Mouse (Mus musculus) adrenal gland, postnatal 10 days (tissue): Measurements from ENCODE around the gene Derl3. TPM values are rescaled to one million over a fixed set of nuclear protein-coding genes. Genes with fewer than 3 reads are reported as not detected.
"Not testable (repeated sequence)": the region's sequence is repeated elsewhere in the genome, so short reads cannot be mapped to it uniquely, and the experiment has no call there.

Experiments used
- DNase-seq: peaks from one replicate; pipeline ENCODE4 v3.0.0; 2021; ENCODE audit warnings: mixed read lengths
- total RNA-seq, 2 experiments: library from RNA; stranded (reverse); gene quantifications; 2 replicates each; pipeline ENCODE4 v1.2.3; 2021

Gene Derl3
- total RNA-seq, 2 experiments from 2014 or later, result 0.91 to 1.3 TPM

DNA sequence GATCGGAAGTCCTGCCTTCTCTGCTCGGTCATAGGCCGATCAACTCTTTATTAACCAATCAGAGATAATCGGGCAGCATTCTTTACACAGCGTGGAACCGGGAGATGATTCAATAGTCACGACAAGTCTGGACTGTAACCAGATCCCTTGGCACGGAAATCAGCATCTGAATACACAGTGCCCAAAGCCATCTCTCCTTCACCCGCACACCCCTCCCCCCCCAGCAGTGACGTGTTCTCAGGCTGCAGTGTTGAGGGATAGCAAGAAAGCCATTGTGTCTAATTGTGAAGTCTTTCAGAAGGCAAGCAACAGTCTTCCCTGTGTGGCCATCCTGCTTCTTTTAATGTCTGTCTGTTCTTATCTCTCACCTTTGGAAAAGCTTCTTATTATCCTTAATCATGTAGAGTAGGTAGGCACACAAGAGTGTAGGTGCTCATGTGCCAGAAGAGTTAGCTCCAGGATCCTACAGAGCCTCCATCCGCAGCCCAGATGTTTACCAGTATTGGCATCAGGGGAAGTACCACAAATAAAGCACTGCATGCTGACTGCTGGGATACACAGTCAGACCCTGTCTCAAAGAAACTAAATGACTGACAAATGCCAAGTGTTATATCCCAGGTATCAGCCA lies 20.2 kb upstream of the Derl3 start:
- DNase-seq, result peak; percentile 90

DNA sequence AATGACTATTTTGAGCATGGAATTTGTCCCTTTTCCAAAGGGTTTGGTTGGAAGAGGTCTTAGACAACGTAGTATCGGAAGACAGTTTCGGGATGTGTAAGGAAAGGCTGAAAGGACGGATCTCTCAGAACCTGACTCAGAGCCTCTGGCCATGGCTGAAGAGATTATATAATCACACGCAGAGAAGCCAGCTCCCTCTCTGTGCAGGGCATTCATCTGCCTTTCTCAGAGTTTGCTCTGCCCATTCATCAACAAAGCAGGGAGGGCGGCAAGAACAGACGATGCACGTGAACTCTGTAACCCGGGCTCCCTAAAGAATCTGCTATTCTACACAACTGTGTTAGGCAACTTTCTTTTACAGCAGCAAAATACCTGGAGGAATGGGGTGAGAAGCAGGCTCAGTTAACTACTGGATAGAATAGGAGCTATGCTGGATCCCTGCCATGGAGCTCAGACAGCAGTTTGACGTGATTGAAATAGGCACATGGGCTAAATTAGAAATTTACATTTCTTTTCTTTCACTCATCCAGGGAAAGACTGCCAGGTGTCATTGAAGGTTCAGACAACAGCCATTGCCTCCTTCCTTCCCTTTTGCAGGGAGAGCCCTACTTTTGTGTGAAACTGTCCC lies 19.6 kb upstream of the Derl3 start:
- DNase-seq, result peak; percentile 25

DNA sequence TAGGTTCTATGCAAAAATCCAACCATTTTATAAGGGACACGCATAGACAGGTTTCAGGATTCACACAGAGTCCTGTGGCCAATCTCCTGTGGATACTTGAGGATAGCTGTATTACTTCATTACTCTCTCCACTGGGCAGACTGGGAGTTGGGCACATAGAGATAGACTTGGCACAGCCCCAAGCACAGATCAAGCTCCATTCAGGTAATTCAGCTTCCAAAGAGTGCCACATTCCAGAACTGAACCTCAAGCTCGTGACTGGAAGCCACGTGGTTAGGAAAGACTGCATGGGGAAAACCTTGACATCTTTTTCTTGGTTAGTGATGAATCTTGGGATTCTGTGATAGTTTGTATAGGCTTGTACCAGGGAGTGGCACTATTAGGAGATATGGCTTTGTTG lies 14.4 kb upstream of the Derl3 start:
- DNase-seq, result no peak

DNA sequence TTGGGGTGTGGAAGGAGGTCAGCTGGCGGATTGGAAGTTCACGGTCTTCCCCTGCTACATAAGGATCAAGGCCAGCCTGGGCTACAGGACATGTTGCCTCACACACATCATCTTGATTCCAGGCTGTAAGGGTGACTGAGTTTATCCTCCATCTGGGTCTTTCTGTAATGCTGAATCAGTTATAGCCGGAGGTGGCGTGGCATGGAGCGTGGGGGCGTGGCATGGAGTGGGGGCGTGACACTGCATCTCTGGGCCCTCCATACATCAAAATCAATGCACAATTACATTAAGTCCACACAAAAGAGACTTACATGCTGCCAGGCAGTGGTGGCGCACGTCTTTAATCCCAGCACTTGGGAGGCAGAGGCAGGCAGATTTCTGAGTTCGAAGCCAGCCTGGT lies 12.9 kb upstream of the Derl3 start:
- DNase-seq, result no peak

DNA sequence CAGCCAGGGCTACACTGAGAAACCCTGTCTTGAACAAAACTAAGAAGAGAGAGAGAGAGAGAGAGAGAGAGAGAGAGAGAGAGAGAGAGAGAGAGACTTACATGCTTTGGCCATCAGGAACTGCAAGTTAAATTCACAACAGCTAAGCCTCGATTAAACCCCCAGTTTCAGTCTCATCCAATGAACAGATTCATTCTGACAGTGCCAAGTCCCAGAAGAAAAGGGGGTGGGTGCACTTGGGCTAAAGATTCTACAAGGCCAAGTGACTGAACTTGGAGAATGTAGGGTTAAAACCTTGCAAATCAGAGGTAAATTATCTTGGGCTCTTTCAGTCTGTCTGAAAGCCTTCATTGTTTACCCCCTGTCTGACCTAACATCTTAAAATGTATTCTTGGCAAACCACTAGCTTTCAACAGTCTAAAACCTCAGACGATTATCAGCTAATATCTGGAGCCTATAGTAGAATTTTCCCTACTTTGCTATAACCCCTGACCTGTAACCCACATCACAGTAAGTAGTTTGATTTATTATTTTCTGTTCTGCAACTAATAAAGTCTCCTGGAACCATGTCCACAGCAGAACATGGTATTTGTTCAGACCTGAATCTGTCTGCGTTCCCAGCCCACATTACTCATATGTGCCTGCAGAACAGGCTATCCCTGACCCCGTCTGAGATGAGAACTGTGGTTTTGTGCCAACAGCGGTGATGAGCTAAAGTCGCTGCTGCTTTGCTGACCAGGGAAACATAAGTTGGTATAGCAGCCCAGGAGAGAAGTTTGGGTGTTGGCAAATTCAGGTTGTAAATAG lies 12.2 kb upstream of the Derl3 start:
- peak; percentile 50 for DNase-seq

DNA sequence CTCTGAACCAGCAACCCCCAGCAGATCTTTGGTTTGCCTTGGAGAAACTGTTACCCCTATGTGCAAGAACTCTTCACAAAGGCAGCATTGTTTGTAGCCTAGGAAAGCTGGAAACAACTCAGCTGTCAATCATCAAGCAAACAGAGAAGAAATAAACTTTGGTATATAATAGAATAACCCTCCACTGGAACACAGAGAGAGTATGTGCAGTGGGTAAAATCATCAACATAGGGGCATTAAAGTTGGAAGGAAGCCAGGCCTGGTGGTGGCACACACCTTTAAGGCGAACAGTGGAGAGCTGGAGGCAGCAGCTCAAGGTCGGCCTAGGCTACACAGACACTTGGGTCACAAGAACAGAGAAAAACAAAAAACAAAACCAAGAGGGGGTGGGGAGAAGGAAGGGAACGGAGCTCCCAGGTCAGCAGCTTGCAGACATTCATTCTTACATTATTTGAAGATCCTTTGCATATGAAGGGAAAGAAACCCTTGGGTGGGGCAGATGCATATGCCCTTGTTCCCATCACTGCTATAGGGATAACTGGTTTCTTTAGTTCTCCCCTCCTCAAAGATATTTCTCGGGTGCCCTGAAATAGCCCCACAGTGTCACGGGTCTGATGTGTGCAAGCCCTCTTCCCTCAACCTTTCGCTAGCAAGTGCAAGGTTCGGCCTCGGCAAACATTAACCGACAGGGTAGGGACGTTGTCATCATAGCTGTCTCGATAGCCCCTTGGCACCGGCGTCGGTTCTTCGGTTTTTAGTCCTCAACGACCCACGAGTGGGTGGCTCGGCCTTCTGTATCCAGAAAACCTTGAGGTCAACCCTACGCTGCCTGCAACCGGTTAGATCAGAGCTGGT lies 11.4 kb upstream of the Derl3 start:
- no peak for DNase-seq

DNA sequence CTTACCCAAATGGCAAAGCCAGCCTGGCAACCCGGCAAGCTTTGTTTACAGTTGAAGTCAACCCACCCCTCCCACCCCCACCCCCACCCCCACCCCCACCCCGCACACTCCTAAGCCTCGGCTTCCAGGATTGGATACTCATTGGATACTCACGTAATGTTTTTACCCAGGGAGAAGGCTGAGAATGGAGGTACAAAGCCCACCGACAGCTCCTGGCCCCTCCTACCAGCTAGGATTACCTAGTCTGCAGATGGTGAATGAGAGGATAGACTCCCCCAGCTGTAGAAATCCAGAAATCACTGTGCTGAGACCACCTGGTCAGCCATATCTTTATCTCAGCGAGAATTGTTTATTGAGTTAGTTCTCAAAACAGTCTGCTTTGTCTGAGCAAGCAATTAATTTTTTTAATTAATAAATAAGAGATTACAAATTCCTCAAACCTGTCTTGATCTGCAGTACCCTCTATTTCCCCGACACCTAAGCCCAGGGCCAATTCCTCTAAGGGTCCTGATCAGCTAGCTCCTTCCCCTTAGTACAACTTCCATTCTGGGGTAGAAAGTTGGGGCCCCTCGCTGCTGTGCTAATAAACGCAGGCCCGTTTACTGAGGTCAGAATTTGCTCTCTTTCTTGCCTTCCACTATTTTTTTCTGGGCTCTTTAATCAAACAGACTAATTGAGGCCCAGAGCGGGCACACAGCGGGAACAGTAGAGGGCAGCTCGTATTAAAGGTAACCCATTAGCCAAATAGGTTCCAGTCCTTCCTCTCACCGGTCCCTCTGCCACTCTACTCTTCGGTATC lies 10.6 kb upstream of the Derl3 start:
- DNase-seq, result no peak

DNA sequence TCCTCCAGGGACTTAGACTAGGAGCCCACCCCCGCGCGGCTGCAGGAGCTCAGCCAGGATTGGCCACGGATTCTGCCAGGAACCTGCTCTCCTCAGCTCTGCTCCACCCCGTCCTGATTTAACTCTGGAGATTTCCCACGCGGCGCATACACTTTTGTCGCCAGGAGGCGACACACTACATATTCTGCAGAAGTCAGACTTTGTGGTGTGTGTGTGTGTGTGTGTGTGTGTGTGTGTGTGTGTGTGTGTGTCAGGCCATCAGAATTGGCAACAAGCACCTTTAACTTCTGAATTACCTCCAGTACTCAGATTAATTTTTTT lies 10.0 kb upstream of the Derl3 start:
- DNase-seq, result peak; percentile 84

DNA sequence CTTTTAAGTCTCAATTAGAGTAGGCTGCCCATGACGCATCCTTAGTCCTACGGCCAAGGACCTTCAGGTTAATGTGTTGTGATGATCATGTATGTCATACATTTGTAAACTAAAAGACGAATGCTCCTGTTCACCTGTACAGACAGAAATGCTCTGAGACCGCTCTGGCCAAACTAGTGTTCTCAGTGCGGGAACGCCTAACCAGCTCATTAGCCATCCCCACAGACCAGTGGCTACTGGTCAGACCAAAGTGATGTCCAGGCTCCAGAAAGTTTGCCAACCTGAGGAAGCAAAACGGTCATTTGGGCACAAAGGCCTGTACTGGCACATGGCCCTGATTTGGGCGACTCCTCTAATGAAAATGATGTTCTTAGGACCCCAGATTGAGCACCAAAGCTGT lies 8.5 kb upstream of the Derl3 start:
- no peak for DNase-seq

DNA sequence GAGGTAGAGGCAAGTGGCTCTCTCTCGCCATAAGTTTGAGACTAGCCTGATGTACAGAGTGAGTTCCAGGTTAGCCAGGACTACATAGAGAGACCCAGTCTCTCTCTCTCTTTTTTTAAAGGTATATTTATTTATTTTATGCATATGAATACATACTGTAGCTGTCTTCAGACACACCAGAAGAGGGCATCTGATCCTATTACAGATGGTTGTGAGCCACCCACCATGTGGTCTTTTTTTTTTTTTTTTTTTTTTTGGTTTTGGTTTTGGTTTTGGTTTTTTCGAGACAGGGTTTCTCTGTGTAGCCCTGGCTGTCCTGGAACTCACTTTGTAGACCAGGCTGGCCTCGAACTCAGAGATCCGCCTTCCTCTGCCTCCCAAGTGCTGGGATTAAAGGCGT lies 5.7 kb upstream of the Derl3 start:
- not testable (repeated sequence) for DNase-seq

DNA sequence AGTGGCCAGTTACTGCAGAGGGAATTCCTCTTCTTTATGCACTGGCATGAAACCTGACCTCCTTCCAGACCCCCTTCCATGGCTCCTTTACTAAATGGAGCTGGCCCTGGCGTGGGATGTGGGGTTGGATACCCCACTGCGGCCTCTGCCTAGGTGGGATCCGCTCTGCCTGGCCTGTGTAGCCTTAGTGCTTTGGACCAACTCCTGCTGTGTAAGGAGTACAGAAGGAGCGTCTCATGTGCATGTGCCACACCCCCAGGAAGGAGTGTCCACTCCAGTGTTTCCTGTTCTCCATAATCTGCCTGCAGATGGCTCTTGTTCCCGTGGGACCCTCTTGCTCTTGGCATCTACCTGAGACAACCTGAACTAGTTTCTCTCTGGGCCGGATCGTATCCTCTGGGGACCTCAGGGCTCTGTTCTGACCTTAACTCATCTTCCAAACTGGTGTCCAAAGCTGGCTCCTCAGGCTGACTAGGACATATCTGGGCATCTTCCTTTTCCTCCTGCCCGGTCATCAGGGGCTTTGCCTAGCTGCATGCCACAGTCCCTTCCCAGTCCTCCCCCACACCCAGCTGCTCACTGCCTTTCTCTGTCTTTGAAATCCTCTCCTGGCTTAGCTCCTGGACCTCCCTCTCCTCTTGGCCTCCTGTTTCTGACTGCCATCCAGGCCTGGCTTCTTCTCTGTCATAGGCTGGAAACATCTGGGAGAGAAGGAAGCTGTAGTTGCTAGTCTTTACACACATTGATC lies 3.6 kb upstream of the Derl3 start:
- no peak for DNase-seq

DNA sequence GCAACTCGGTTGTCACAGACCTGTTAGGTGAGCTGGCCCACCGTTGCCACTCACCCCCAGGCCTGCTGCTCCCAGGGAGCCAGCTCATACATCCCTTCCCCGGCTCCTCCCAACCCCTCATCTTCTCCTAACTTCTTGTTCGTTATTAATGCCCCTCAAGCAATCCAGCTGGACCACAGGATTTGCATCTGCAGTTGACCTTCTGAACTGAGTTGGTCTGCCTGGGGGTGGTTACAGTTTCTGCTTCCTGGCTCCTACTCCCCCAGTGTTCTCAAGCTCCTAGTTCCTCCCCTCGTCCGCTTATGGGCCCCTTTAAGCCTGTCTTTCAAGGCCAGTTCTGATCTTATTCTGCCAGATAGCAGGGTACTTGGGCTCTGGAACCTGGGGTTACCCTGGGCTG lies 1.4 kb downstream of the Derl3 start:
- no peak for DNase-seq

DNA sequence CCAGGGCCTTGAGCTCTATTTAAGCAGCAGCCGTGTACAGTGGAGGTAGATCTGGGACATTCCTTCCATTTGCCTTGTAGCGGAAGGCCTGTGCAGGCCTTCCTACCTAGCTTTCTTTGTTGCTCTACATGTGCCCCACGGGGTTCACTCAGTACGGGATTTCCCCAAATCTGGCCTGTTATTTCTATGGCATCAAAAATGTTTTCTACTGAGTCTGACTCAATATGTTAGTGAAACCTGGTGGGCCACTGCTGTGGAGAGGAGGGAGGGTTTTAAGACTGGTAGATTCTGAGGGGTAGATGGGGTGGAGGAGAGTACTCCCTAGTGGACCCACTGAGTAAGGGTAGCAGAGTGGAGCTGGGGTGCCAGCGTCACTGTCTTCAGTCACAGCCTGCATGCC lies 2.5 kb downstream of the Derl3 start:
- DNase-seq, result no peak

DNA sequence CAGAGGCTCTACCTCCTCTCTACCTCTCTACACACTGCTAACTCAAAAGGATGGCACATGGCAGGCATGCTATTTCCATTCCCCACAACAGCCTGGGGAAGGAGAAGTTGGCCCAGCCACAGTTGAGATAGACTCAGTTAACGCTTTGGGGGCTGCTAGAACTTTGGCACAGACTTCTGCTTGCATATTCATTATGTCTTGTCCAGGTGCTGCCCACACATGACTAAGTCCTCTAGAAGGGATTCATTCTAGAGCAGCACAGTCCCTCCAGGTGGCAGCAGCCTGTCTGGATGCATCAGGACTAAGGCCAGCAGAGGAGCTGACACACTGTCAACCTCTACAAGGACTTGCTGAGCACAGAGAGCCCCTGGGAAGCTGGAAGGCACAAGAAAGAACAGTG lies 3.0 kb downstream of the Derl3 start:
- DNase-seq, result no peak

DNA sequence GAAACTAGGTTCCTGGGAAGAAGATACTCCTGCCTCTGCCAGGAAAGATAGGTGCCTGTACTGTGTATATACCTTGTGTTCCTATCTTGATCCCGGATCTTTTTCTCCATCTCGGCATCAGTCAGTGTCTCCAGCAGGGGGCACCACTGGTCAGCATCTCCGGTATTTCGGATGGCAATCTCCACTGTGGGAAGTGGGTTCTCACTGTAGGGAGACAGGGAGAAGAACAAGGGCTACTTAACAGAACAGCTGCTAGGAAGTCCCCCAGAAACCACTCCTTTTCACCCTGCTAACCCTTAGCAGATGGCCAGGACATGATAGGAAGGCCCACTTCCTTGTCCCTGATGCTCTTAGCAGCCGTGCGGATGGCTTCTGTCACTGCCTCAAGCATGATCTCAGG lies 4.2 kb downstream of the Derl3 start:
- peak; percentile 88 for DNase-seq

DNA sequence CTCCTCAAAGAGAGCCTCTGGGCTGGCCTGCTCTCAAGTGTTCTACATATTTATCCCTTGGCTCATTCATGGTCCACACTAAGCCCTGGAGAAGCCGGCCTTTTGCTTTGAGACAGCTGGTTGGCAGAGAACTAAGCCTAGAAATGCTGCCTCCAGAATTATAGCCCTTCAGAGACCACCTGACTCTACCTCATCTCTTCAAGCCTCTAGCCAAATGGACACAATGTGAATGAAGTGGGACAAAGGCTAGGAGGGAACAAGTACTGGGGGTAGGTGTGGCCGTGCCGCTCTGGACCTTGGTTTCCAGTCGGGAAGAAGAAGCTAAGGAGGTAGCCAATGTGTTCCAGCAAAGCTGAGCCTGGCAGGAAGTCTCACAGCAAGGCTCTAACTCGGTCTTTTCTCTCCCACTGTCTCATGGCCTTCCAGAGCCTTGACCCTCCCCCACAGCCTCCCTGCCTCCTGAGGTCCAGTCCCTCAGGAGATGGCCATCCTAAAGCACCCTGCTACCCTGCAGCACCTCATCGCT lies 4.9 kb downstream of the Derl3 start:
- peak; percentile 31 for DNase-seq

DNA sequence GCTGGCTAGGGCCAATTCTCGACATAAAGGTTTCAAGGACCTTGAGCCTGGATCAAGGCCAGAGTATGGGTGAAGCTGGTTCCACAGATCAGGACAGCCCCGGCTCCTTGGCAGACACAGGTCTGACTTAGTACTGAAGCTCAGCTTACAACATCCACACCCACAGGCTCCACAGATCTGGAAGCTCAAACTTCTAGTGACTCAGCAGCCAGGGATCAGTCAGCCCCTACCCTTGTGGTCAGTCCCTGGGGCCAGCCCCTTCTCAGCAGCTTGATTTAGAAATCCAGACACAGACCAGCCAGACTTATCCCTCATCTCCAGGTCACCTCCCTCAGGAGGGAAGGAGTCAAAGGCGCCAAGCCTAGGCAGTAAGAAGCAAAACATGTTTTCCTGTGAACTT lies 5.6 kb downstream of the Derl3 start:
- peak; percentile 80 for DNase-seq

DNA sequence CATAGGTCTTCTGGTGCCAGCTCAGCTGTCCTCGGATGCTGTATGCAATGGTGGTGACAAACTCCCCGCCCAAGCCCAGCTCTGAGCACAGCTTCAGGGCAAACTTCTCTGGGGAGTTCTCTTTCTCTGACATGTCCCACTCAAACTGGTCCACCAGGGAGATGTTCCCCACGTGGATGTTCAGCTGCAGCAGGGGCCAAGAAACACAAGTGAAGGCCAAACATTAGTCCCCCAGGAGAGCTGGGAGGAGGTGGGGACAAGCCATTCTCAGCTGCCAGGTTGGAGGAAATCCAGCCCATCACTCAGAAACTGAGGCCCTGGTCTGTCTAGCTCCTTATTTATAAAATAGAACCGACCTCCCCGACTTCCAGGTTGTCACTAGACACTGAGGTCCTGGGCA lies 11.2 kb downstream of the Derl3 start:
- DNase-seq, result no peak

DNA sequence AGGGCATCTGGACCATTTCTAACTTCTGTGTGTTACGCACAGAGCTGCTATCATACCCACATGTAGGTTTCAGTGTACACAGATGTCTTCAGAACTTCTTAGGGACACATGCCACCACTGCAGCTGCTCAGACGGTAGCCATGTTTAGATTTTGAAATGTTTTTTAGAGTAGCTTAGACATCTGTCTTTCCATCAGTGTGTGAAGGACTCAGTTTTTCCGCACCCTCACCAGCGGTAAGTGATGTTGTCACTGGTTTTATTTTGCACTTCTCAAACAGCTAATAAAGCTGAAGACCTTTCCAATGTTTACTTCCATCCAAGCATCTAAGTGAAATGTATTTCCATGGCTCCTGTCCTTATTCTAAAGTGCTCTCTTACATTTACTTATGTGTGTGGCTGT lies 13.7 kb downstream of the Derl3 start:
- no peak for DNase-seq

DNA sequence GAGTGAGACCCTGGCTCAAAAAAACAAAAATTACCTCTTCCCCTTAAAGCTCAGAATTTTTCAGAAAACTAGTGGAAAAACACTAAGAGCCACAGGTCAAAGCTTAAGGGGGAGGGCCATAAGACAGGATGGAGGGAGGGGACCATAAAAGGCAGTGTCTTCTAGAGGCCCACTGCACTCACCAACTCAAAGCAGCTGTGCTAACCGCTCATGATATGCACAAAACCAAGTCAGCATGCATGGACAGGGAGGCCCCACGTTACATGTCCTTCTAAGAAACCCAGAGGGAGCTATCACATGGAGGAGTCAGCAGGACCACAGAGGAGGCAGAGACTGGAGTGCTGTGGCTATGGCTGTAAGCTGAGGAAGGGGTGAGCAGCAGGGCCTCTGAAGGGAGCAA lies 17.5 kb downstream of the Derl3 start:
- no peak for DNase-seq

DNA sequence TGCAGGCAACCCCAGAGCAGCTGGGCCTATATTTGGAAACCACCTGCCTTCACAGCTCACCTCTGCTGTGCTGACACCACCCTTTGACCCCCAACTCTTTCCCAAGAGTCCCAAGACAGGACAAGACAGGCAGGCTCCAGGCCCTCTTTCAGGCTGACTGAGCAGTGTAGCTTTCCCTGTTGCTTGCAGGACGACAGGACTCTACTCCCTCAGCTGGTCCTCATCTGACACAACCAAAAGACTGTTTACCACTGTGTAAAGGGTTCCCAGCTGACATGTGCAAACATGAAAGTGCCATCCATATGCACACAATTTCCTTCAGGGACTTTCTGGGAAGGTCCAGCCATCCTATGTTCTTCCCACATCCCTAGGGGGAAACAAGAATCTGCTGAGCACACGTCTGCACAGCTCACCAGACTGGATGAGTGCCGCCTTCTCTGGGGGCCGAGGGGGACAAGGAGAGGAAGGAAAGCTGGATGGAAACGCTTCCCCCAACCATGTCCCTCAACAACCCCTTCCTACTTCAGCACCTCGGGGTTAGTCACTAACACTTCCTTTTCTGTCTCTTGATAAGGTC lies 19.9 kb downstream of the Derl3 start:
- no peak for DNase-seq
